ENCODE assay signal across 12 mouse cellular contexts in the genomic region with DNA sequence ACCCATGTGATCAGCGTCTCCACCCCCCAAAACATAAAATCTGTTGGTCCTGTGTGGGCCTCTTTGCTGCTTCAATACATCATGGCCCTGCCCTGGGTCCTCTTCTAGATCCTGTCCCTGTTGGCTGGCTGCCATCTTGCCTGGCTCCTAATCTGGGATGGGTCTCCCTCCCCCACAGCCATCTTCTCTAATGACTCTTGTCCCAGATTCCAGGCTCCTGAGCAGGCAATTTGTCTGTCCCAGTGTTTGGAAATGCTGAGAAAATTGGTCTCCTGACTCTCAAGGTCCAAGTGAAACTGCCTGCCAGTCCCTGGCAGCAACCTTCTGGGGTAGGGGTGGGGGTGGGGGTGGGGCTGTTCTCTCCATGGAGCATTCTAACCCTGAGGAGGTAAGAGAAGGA. TPM values are rescaled to one million over a fixed set of nuclear protein-coding genes. Genes with fewer than 3 reads are reported as not detected.
A peak's percentile ranks its signal among the peaks of the same experiment; 100 is the strongest.
DNase-seq lines count a peak whose midpoint lies in the region; ATAC-seq lines count a peak whose summit lies in the region.
"Had no signal": no experiment of that assay in that cellular context is flagged by ENCODE, and none has a peak within 500 bp of the region (broad histone marks: within the 10 kb centered on the region; RNA-seq: fewer than 3 reads in every experiment).

No protein-coding gene starts in this region.

- H3K27ac ChIP-seq in forebrain, embryonic 14.5 days (ENCODE audit: low read depth, low read length), result no peak overlapping the region
- no peak overlapping the region for H3K27ac ChIP-seq in forebrain, embryonic 16.5 days (ENCODE audit: low read length)
- H3K27ac ChIP-seq: macrophage; midbrain, embryonic 15.5 days had no signal

- DNase-seq in forebrain, embryonic 14.5 days (ENCODE audit: low spot score), result peak; percentile 11
- peak; percentile 54 to 66 for DNase-seq in kidney, postnatal 25 days
- DNase-seq in kidney, adult 11 months, result no peak
- DNase-seq in ovary, postnatal 36 days (ENCODE audit: low spot score), result peak; percentile 70
- DNase-seq in ovary, postnatal 10 days (ENCODE audit: low spot score), result no peak
- DNase-seq in adrenal gland, postnatal 25 days, result peak; percentile 67
- DNase-seq in thymus, postnatal 14 days, result no peak
- DNase-seq: right cerebral cortex, adult 18-20 months had no signal

- WGBS in forebrain, embryonic 14.5 days, result 95% methylated on average over 1 of the region's 1 CpGs
- 93% methylated on average over 1 of the region's 1 CpGs for WGBS in forebrain, embryonic 16.5 days

- H3K4me2 ChIP-seq in forebrain, embryonic 14.5 days (ENCODE audit: low read length), result no peak overlapping the region
- H3K4me2 ChIP-seq in forebrain, embryonic 16.5 days (ENCODE audit: low read length), result no peak overlapping the region
- H3K4me2 ChIP-seq: midbrain, embryonic 15.5 days had no signal

- ATAC-seq in forebrain, embryonic 14.5 days, result no peak
- no peak for ATAC-seq in forebrain, embryonic 16.5 days
- ATAC-seq: midbrain, embryonic 15.5 days had no signal

- no peaks in the 10 kb centered on the region for H3K4me1 ChIP-seq in forebrain, embryonic 14.5 days (ENCODE audit: control insufficient read depth, insufficient read depth, low read length)
- H3K4me1 ChIP-seq in forebrain, embryonic 16.5 days (replicated peaks; ENCODE audit: control insufficient read depth, insufficient read depth, low read length), result no peaks in the 10 kb centered on the region
- H3K4me1 ChIP-seq: midbrain, embryonic 15.5 days had no signal

- H3K4me3 ChIP-seq in forebrain, embryonic 14.5 days (ENCODE audit: low read depth, low read length), result no peak overlapping the region
- H3K4me3 ChIP-seq in forebrain, embryonic 16.5 days (replicated peaks; ENCODE audit: low read length), result no peak overlapping the region
- H3K4me3 ChIP-seq: midbrain, embryonic 15.5 days had no signal

- no peaks in the 10 kb centered on the region for H3K27me3 ChIP-seq in forebrain, embryonic 14.5 days (replicated peaks; ENCODE audit: control insufficient read depth, insufficient read depth, low read length)
- H3K27me3 ChIP-seq in forebrain, embryonic 16.5 days (replicated peaks; ENCODE audit: control insufficient read depth, insufficient read depth, low read length), result no peaks in the 10 kb centered on the region
- H3K27me3 ChIP-seq: midbrain, embryonic 15.5 days had no signal

- H3K9ac ChIP-seq in forebrain, embryonic 14.5 days (ENCODE audit: low read length), result no peak overlapping the region
- H3K9ac ChIP-seq in forebrain, embryonic 16.5 days (replicated peaks; ENCODE audit: low read depth, low read length), result no peak overlapping the region
- H3K9ac ChIP-seq: midbrain, embryonic 15.5 days had no signal

- H3K36me3 ChIP-seq in forebrain, embryonic 14.5 days (ENCODE audit: control insufficient read depth, insufficient read depth, low read length), result no peaks in the 10 kb centered on the region
- no peaks in the 10 kb centered on the region for H3K36me3 ChIP-seq in forebrain, embryonic 16.5 days (ENCODE audit: control insufficient read depth, insufficient read depth)
- H3K36me3 ChIP-seq: midbrain, embryonic 15.5 days had no signal

- no peaks in the 10 kb centered on the region for H3K9me3 ChIP-seq in forebrain, embryonic 14.5 days (replicated peaks; ENCODE audit: control insufficient read depth, low read length)
- H3K9me3 ChIP-seq in forebrain, embryonic 16.5 days (ENCODE audit: control insufficient read depth, low read length), result no peaks in the 10 kb centered on the region
- H3K9me3 ChIP-seq: midbrain, embryonic 15.5 days had no signal

RNA-seq across cellular contexts. Expression of gene Sh3tc1, which starts 19.9 kb away (rescaled TPM):
- polyA plus RNA-seq in forebrain, embryonic 14.5 days (2014; fragmentation: Nextera tagmentation; extraction: Ambion mirVana), result 1.3 and 2.2 TPM in 2 replicates
- 2.3 and 2.8 TPM in 2 replicates for polyA plus RNA-seq in forebrain, embryonic 16.5 days (2015; fragmentation: Nextera tagmentation; extraction: Ambion mirVana)
- 10.6 and 13.9 TPM in 2 replicates for total RNA-seq in adrenal gland, postnatal 25 days (2021)

RNA-seq across cellular contexts. Expression of gene Ablim2, which starts 37.8 kb away (rescaled TPM):
- polyA plus RNA-seq in forebrain, embryonic 14.5 days (2014; fragmentation: Nextera tagmentation; extraction: Ambion mirVana), result 4.7 and 7.4 TPM in 2 replicates
- polyA plus RNA-seq in forebrain, embryonic 16.5 days (2015; fragmentation: Nextera tagmentation; extraction: Ambion mirVana), result 9.4 and 16.3 TPM in 2 replicates
- 6.0 and 7.8 TPM in 2 replicates for total RNA-seq in adrenal gland, postnatal 25 days (2021)

RNA-seq across cellular contexts. Expression of gene Htra3, which starts 40.3 kb away (rescaled TPM):
- 7.8 and 10.0 TPM in 2 replicates for polyA plus RNA-seq in forebrain, embryonic 14.5 days (2014; fragmentation: Nextera tagmentation; extraction: Ambion mirVana)
- polyA plus RNA-seq in forebrain, embryonic 16.5 days (2015; fragmentation: Nextera tagmentation; extraction: Ambion mirVana), result 11.3 and 11.8 TPM in 2 replicates
- 35.5 and 44.3 TPM in 2 replicates for total RNA-seq in adrenal gland, postnatal 25 days (2021)
- total RNA-seq: granulocyte monocyte progenitor cell, adult 5-6 weeks had no signal

Comparison
In these comparisons a context has a peak if more than half of its experiments do, and no peak if none do; other contexts are left out.
1. DNase-seq: peak in forebrain, embryonic 14.5 days (single experiment), kidney, postnatal 25 days (2 of 2), ovary, postnatal 36 days (single experiment) and adrenal gland, postnatal 25 days (single experiment); none in kidney, adult 11 months (single experiment), ovary, postnatal 10 days (single experiment) and thymus, postnatal 14 days (single experiment).